ENCODE assay signal across 8 mouse cellular contexts in the genomic region with DNA sequence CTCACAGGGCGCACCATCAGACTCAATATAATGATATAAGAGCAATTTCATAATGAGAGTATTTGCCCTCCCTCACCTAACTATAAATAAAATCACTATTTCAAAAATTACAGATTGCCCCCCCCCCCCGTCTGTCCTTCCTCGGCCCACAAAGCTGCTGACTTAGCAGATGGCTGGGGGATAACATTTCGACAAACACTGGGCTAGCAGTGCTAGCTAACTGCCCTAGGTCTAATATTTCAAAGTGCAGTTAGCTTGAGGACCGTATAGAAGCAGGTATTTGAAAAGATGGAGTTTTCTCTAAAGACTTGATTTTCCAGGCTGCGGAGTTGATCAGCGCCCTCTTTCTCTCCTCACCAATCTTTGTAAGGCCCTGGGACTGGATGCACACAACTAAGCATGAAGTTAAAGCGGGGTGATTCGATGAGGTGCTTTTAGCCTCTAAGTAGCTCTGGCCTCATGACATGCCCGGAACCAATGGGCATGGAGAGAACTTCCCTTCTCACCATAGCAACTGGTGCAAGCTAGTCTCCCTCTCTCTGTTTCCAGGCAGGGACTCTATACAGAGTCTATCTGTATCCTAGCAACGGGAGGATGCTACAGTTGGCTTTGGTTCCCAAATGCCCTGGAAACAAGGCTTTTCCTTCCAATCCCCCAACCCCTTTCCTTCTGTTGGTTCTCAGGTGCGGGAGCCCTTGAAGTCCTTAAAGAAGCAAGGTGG.
DNase-seq lines count a peak whose midpoint lies in the region; ATAC-seq lines count a peak whose summit lies in the region.

No protein-coding gene starts in this region.

- no peaks in the 10 kb centered on the region for H3K27me3 ChIP-seq in forebrain, embryonic 11.5 days (ENCODE audit: control insufficient read depth, insufficient read depth, low read length)
- H3K27me3 ChIP-seq in forebrain, embryonic 10.5 days (ENCODE audit: poor library complexity, severe bottlenecking), result no peaks in the 10 kb centered on the region

- intact Hi-C loops in left cerebral cortex, postnatal 36 days (cut with DNase I), result loop anchor here (2.0 to 5.0 kb wide), 3 partner anchors 141 to 257 kb away; a partner anchor contains a TSS

- peak; percentile 56; the same call in 1 of the 2 replicates for ATAC-seq in forebrain, embryonic 11.5 days (replicated peaks; ENCODE audit: low FRiP score)

- H3K9ac ChIP-seq in forebrain, embryonic 11.5 days (ENCODE audit: low read length), result no peak overlapping the region

- no peak for DNase-seq in forebrain, embryonic 11.5 days (ENCODE audit: low spot score)
- no peak for DNase-seq in forebrain, embryonic 10.5 days (ENCODE audit: extremely low spot score, low spot score)
- peak; percentile 48 to 74 for DNase-seq in frontal cortex, postnatal 14 days (ENCODE audit: low spot score in 2 of 2)
- peak; percentile 32 to 37 for DNase-seq in left cerebral cortex, postnatal 36 days (ENCODE audit: low spot score in 2 of 2)
- DNase-seq in right cerebral cortex, adult 18-20 months, result peak; percentile 55
- DNase-seq in ovary, postnatal 14 days (ENCODE audit: low spot score), result no peak
- DNase-seq in heart, adult 11 months, result no peak
- DNase-seq in testis, postnatal 10 days (ENCODE audit: low spot score), result no peak

- no peaks in the 10 kb centered on the region for H3K9me3 ChIP-seq in forebrain, embryonic 11.5 days (ENCODE audit: control insufficient read depth, low read length)
- no peaks in the 10 kb centered on the region for H3K9me3 ChIP-seq in forebrain, embryonic 10.5 days

- H3K4me2 ChIP-seq in forebrain, embryonic 11.5 days (ENCODE audit: low read depth, low read length, severe bottlenecking), result no peak overlapping the region

- no peaks in the 10 kb centered on the region for H3K4me1 ChIP-seq in forebrain, embryonic 11.5 days (replicated peaks; ENCODE audit: control insufficient read depth, insufficient read depth, low read length)
- H3K4me1 ChIP-seq in forebrain, embryonic 10.5 days, result peaks cover 31% of the 10 kb centered on the region

- H3K27ac ChIP-seq in forebrain, embryonic 11.5 days (ENCODE audit: low read depth, low read length), result no peak overlapping the region
- H3K27ac ChIP-seq in forebrain, embryonic 10.5 days, result no peak overlapping the region

- H3K4me3 ChIP-seq in forebrain, embryonic 11.5 days (ENCODE audit: low read depth, low read length), result no peak overlapping the region
- no peak overlapping the region for H3K4me3 ChIP-seq in forebrain, embryonic 10.5 days

- no peaks in the 10 kb centered on the region for H3K36me3 ChIP-seq in forebrain, embryonic 11.5 days (ENCODE audit: control insufficient read depth, insufficient read depth, low read length)
- H3K36me3 ChIP-seq in forebrain, embryonic 10.5 days (replicated peaks), result no peaks in the 10 kb centered on the region

- 58% methylated on average over 12 of the region's 12 CpGs for WGBS in forebrain, embryonic 11.5 days
- 65% methylated on average over 12 of the region's 12 CpGs for WGBS in forebrain, embryonic 10.5 days

Comparison
In these comparisons a context has a peak if more than half of its experiments do, and no peak if none do; other contexts are left out.
1. DNase-seq: peak in frontal cortex, postnatal 14 days (2 of 2), left cerebral cortex, postnatal 36 days (2 of 2) and right cerebral cortex, adult 18-20 months (single experiment); none in forebrain, embryonic 11.5 days (single experiment), forebrain, embryonic 10.5 days (single experiment), ovary, postnatal 14 days (single experiment), heart, adult 11 months (single experiment) and testis, postnatal 10 days (single experiment).